Mouse (Mus musculus) liver, embryonic 14.5 days (tissue): ENCODE data around the gene Scgb1b30. TPM values are rescaled to one million over a fixed set of nuclear protein-coding genes. Genes with fewer than 3 reads are reported as not detected.
"Not testable (repeated sequence)": the region's sequence is repeated elsewhere in the genome, so short reads cannot be mapped to it uniquely, and the experiment has no call there.

Source experiments
- ATAC-seq: fragments of 200-750 bp; cut with Nextera tagmentation; 2 replicates; pipeline ENCODE4 v1.8.0; 2017; ENCODE audit warnings: moderate number of reproducible peaks, mild to moderate bottlenecking, moderate library complexity; ENCODE audit not compliant: insufficient read depth
- DNase-seq, 3 experiments: peaks; one replicate each; pipeline ENCODE4 v3.0.0-alpha.2; 2012 to 2013; ENCODE audit warnings: low read depth in 3 of 3, low spot score in 3 of 3
- H3K27ac ChIP-seq: fragments of 300-500 bp; sonication (generic); 2 replicates; pipeline ENCODE4 v1.5.1; 2014; ENCODE audit warnings: moderate library complexity, mild to moderate bottlenecking, control low read depth, inconsistent platforms
- H3K27me3 ChIP-seq: fragments of 300-500 bp; sonication (generic); 2 replicates; pipeline ENCODE4 v1.6.1; 2014; ENCODE audit warnings: mild to moderate bottlenecking, low read length, moderate library complexity; ENCODE audit not compliant: control insufficient read depth, insufficient read depth
- H3K36me3 ChIP-seq: fragments of 300-500 bp; sonication (generic); replicated peaks from 2 replicates; pipeline ENCODE4 v1.6.1; 2014; ENCODE audit warnings: low read depth; ENCODE audit not compliant: control insufficient read depth, insufficient read depth
- H3K4me1 ChIP-seq, 2 experiments: fragments of 200-500 bp in 1 of 2; fragments of 300-500 bp in 1 of 2; sonication (generic) in 1 of 2; replicated peaks; 2 replicates each; pipeline ENCODE4 v1.6.1; 2012 to 2014; ENCODE audit warnings: antibody characterized with exemption in 1 of 2, inconsistent platforms in 1 of 2, low read length in 1 of 2; ENCODE audit not compliant: control insufficient read depth in 2 of 2, insufficient read depth in 2 of 2
- H3K4me2 ChIP-seq: fragments of 300-500 bp; sonication (generic); 2 replicates; pipeline ENCODE4 v1.6.1; 2014; ENCODE audit warnings: low read depth, mild to moderate bottlenecking, control low read depth, moderate library complexity
- H3K4me3 ChIP-seq, 2 experiments: fragments of 200-500 bp in 1 of 2; fragments of 300-500 bp in 1 of 2; sonication (generic) in 1 of 2; 2 replicates each; pipeline ENCODE4 v1.5.1; 2012 to 2014; ENCODE audit warnings: low read depth in 2 of 2, low read length in 2 of 2, mild to moderate bottlenecking in 2 of 2, control low read depth in 1 of 2, inconsistent platforms in 1 of 2, moderate library complexity in 1 of 2; ENCODE audit not compliant: insufficient read depth in 1 of 2
- H3K9ac ChIP-seq: fragments of 300-500 bp; sonication (generic); replicated peaks from 2 replicates; pipeline ENCODE4 v1.6.1; 2014; ENCODE audit warnings: mild to moderate bottlenecking, control low read depth, moderate library complexity
- H3K9me3 ChIP-seq: fragments of 300-500 bp; sonication (generic); 2 replicates; pipeline ENCODE4 v1.6.1; 2016; ENCODE audit warnings: low read length, mixed read lengths; ENCODE audit not compliant: control insufficient read depth
- CTCF ChIP-seq: IDR thresholded peaks from 2 replicates; pipeline ENCODE4 v1.5.1; 2016; ENCODE audit warnings: antibody characterized with exemption, low read depth, control low read depth
- EP300 ChIP-seq: IDR thresholded peaks from 2 replicates; pipeline ENCODE4 v1.6.1; 2016; ENCODE audit warnings: antibody characterized with exemption, low read depth
- WGBS: fragments of 180-500 bp; shearing (Covaris S2); extraction: QIAGEN DNeasy Blood & Tissue Kit; methylation state at CpG from one replicate; pipeline ENCODE4 v1.1.7; 2014; ENCODE audit not compliant: insufficient replicate concordance; 5-methylcytosine and 5-hydroxymethylcytosine counted together
- polyA plus RNA-seq, 2 experiments: library from polyadenylated mRNA; depleted of rRNA in 1 of 2; stranded (reverse) in 1 of 2; unstranded in 1 of 2; fragments of >200 nt; fragmentation: Nextera tagmentation in 1 of 2; extraction: Ambion mirVana in 1 of 2; gene quantifications; 2 replicates each; pipeline versions ENCODE4 v1.2.1 to v1.2.3; 2012 to 2014

The Scgb1b30 gene
- polyA plus RNA-seq, 2 experiments: not detected

DNA sequence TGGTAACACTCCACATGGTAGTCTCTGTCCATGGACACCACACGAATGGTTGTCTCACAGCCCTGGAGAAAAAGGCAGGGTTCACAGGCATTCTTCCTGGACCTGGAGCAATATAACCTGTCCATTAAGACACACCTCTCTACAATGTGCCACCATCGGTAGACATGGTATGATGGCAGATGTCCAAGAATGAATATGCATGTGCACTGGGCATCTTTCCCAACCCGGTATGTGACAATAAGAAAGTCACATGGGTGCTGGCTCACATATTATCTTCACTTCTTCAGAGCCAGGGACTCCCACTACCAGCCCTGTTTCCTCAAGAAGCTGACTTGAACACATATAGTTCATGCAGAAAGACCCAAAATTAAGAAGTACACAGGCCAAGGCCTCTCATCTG is 21.4 kb downstream of the Scgb1b30 start:
- H3K4me2 ChIP-seq: no peak overlapping the region
- no peaks in the 10 kb centered on the region for H3K36me3 ChIP-seq
- no peaks in the 10 kb centered on the region for H3K27me3 ChIP-seq
- TF ChIP-seq EP300: no peak
- H3K27ac ChIP-seq: no peak overlapping the region
- no peak overlapping the region for H3K9ac ChIP-seq
- 52% methylated on average over 3 of the region's 3 CpGs for WGBS
- no peaks in the 10 kb centered on the region for H3K9me3 ChIP-seq
- ATAC-seq: no peak
- H3K4me1 ChIP-seq: no peaks in the 10 kb centered on the region
- no peak for DNase-seq
- no peak overlapping the region for H3K4me3 ChIP-seq

DNA sequence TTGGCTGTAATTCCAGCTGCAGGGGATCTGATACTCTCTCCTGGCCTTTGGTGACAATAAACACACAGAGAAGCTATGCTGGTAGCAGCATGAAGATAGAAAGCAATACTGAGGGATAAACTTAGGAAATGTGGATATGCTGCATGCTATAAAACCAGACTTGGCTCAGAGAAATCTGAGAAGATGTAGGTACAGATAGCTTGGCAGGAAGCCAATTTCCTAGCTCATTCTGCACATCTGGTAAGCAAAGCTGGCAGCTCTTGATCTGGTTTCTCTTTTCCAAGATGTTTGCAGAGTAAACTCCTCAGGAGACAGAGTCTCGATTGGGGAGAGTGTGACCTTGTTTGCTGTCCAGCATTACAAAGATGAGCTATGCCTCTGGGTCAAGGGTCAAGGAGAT is 25.4 kb downstream of the Scgb1b30 start:
- not testable (repeated sequence) for H3K4me1 ChIP-seq, H3K4me2 ChIP-seq, H3K4me3 ChIP-seq, H3K36me3 ChIP-seq, DNase-seq, ATAC-seq, H3K27ac ChIP-seq, H3K9ac ChIP-seq, H3K9me3 ChIP-seq, H3K27me3 ChIP-seq
- WGBS: 29% methylated on average over 1 of the region's 1 CpGs

DNA sequence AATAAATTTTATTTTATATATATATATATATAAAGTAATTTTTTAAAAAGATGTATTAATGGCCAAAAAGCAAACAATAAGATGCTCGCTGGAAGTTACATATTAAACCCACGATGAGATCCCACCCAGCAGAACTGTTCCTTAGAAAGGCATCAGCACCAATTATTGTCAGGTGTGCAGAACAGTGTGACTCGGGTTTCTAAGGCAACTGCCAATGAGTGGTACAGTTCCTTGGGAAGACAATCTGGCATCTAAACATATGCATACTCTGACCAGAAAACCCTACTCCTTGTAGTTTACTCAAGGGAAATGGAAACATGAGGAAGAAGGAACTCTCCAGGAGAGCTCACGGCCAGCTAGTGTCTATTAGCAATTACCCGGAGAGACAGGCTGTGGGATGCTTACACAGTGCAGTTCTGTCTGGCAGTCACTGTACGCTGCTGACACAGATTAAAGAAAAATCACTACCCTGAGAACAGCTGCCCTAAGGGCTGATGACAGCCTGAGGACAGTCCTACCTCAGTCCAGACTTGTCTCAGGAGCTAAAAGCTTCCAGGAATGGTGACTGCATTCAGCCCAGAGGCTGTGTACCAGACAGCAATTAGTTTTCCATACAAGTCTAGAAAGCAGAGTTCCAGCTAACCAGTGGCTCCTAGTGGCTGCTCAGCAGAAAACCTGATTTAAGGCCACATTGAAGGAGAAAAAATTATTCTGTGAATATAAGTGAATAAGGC is 27.9 kb downstream of the Scgb1b30 start:
- no peak for DNase-seq
- Histone ChIP-seq H3K9me3 (no peaks in the 10 kb centered on the region), H3K36me3 (no peaks in the 10 kb centered on the region), H3K4me2 (no peak overlapping the region), H3K4me3 (no peak overlapping the region), H3K4me1 (no peaks in the 10 kb centered on the region), H3K9ac (no peak overlapping the region), H3K27ac (no peak overlapping the region), H3K27me3 (no peaks in the 10 kb centered on the region)
- no peak for TF ChIP-seq EP300
- TF ChIP-seq CTCF: peak; percentile 17; the same call in 1 of the 2 replicates
- ATAC-seq: no peak
- 74% methylated on average over 6 of the region's 6 CpGs for WGBS

DNA sequence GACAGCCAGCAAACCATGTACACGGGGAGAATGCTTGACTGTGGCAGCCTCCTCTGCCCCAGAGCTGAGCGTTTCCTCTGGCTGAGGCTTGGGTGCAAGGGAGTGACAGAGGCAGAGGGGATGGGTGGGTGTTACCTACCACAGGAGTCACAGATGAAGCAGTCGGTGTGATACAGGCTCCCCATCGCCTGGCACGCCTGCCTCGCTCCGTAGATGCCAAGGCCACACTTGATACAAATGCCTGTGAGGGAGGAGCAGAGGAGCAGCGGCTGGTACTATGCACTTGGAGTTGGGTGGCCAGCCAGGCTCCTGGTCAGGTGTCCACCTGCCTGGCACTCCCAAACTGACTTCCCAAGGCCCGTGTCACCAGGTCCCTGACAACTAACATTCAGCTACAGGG is 30.1 kb downstream of the Scgb1b30 start:
- no peaks in the 10 kb centered on the region for H3K36me3 ChIP-seq
- H3K4me1 ChIP-seq: no peaks in the 10 kb centered on the region
- no peaks in the 10 kb centered on the region for H3K9me3 ChIP-seq
- no peak overlapping the region for H3K4me2 ChIP-seq
- H3K27me3 ChIP-seq: no peaks in the 10 kb centered on the region
- TF ChIP-seq EP300 (no peak), CTCF (no peak)
- H3K27ac ChIP-seq: no peak overlapping the region
- 71% methylated on average over 9 of the region's 9 CpGs for WGBS
- H3K4me3 ChIP-seq: no peak overlapping the region
- no peak overlapping the region for H3K9ac ChIP-seq
- DNase-seq (no peak), ATAC-seq (no peak)

DNA sequence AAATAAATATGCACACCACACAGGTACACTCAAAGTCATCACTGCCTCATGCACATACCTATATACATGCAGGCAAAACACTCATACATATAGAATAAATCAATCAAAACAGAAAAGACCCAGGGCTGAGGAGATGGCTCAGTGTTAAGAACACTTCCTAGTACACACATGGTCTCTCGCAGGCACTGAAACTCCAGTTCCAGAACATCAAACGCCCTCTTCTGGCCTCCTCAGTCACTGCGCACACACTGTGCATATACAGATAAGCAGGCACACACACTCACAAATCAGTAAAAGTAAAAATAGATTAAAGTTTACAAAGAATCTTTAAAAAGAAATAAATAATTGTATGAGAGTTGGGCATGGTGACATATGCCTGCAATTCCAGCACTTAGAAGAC is 31.1 kb downstream of the Scgb1b30 start:
- Histone ChIP-seq H3K36me3 (no peaks in the 10 kb centered on the region), H3K4me1 (no peaks in the 10 kb centered on the region), H3K9ac (no peak overlapping the region), H3K4me2 (no peak overlapping the region), H3K9me3 (no peaks in the 10 kb centered on the region), H3K4me3 (no peak overlapping the region), H3K27ac (no peak overlapping the region), H3K27me3 (peaks cover 5% of the 10 kb centered on the region)
- 65% methylated on average over 3 of the region's 3 CpGs for WGBS
- no peak for DNase-seq
- TF ChIP-seq CTCF: no peak
- no peak for TF ChIP-seq EP300
- no peak for ATAC-seq
